Mouse (Mus musculus) midbrain, embryonic 13.5 days (tissue): ENCODE measurements at regions not wholly inside any gene's neighbourhood (a gene's known extent, or its start where the extent isn't known, plus 50 kb on each side); places are given as distances from the start of the nearest gene placed in this dataset.
A peak's percentile ranks its signal among the peaks of the same experiment; 100 is the strongest.

Experiments used
- ATAC-seq: fragments of 200-750 bp; cut with Nextera tagmentation; 2 replicates; pipeline ENCODE4 v1.8.0; 2017; ENCODE audit warnings: mild to moderate bottlenecking, moderate TSS enrichment, moderate library complexity
- H3K27ac ChIP-seq: fragments of 300-500 bp; sonication (generic); 2 replicates; pipeline ENCODE4 v1.5.1; 2015; ENCODE audit warnings: inconsistent platforms, mild to moderate bottlenecking, moderate library complexity
- H3K27me3 ChIP-seq: fragments of 300-500 bp; sonication (generic); 2 replicates; pipeline ENCODE4 v1.6.1; 2015; ENCODE audit warnings: mild to moderate bottlenecking, inconsistent platforms
- H3K36me3 ChIP-seq: fragments of 300-500 bp; sonication (generic); 2 replicates; pipeline ENCODE4 v1.6.1; 2015; ENCODE audit warnings: mild to moderate bottlenecking, inconsistent platforms
- H3K4me1 ChIP-seq: fragments of 300-500 bp; sonication (generic); replicated peaks from 2 replicates; pipeline ENCODE4 v1.6.1; 2015; ENCODE audit warnings: inconsistent platforms
- H3K4me2 ChIP-seq: fragments of 300-500 bp; sonication (generic); replicated peaks from 2 replicates; pipeline ENCODE4 v1.6.1; 2015; ENCODE audit warnings: moderate library complexity, mild to moderate bottlenecking, inconsistent platforms
- H3K4me3 ChIP-seq: fragments of 300-500 bp; sonication (generic); replicated peaks from 2 replicates; pipeline ENCODE4 v1.5.1; 2015; ENCODE audit warnings: mild to moderate bottlenecking, inconsistent platforms
- H3K9ac ChIP-seq: fragments of 300-500 bp; sonication (generic); replicated peaks from 2 replicates; pipeline ENCODE4 v1.6.1; 2015; ENCODE audit warnings: mild to moderate bottlenecking, inconsistent platforms
- H3K9me3 ChIP-seq: fragments of 300-500 bp; sonication (generic); 2 replicates; pipeline ENCODE4 v1.6.1; 2016; ENCODE audit warnings: mild to moderate bottlenecking, inconsistent platforms
- WGBS: fragments of 180-500 bp; shearing (Covaris S2); methylation state at CpG from one replicate; pipeline ENCODE4 v1.1.7; 2015; 5-methylcytosine and 5-hydroxymethylcytosine counted together

DNA sequence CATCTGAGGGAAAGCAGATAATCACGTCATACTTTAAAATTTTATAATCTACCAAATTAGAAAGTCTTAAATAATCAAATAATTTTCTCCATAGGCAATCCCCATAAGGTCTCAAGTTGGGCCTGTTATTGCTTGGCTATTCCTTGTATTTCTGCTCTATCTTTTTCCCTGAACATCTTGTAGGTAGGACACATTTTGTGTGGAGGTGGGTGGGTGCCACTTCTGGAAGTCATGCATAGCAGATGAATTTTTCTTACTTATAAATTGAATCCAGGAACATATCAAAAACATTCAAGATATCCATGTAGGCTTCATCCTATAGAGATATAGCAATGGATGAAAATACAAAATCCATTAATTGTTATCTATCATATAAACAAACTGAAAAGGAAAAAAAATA lies 1418.7 kb downstream of the Cdh11 start:
- Histone ChIP-seq H3K9me3 (no peaks in the 10 kb centered on the region), H3K27ac (no peak overlapping the region), H3K9ac (no peak overlapping the region), H3K36me3 (no peaks in the 10 kb centered on the region), H3K4me2 (no peak overlapping the region), H3K27me3 (no peaks in the 10 kb centered on the region), H3K4me1 (no peaks in the 10 kb centered on the region), H3K4me3 (no peak overlapping the region)
- ATAC-seq = no peak
- 91% methylated on average over 1 of the region's 1 CpGs for WGBS

DNA sequence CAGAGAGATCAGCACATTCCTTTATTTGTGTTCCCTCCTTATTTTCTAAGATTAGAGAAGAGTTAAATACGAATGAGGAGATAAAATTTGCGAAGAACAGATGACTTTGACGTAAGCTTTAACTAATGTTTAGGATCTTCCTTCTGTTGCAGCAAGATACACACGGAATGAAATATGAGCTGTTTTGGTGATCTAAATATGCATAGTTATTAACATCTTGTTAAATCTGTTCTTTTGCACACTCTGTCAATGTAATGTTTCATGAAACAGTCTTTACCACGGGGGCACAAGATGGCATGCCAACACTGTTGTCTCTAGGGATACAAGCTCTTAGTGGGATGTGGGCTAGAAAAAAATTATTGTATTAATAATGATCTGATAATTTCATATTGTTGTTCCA lies 1434.6 kb downstream of the Cdh11 start:
- 62% methylated on average over 5 of the region's 5 CpGs for WGBS
- no peak for ATAC-seq
- Histone ChIP-seq H3K9ac (no peak overlapping the region), H3K27ac (no peak overlapping the region), H3K9me3 (no peaks in the 10 kb centered on the region), H3K36me3 (no peaks in the 10 kb centered on the region), H3K4me2 (no peak overlapping the region), H3K4me1 (no peaks in the 10 kb centered on the region), H3K27me3 (no peaks in the 10 kb centered on the region), H3K4me3 (no peak overlapping the region)

DNA sequence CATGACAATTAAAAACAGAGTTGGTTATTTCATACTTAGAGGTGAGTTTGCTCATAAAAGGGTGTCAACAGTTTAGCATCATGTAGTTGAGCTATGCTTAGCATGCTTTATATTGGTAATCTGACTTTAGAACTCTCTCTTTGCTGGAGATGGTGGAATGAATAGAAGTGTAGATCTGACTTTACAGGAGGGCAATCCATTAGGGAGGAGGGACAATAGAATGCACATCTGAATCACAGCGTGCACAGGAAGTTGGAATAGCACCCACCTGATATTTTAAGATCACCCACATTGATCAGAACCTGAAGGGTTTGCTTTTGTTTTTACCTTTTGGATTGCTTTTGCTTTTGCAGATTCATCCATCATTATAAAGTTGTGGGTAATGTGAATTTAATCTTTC lies 1435.7 kb downstream of the Cdh11 start:
- Histone ChIP-seq H3K4me3 (no peak overlapping the region), H3K4me1 (no peaks in the 10 kb centered on the region), H3K27me3 (no peaks in the 10 kb centered on the region), H3K4me2 (no peak overlapping the region), H3K27ac (no peak overlapping the region), H3K9me3 (no peaks in the 10 kb centered on the region), H3K9ac (no peak overlapping the region), H3K36me3 (no peaks in the 10 kb centered on the region)
- 59% methylated on average over 1 of the region's 1 CpGs for WGBS
- ATAC-seq = no peak

DNA sequence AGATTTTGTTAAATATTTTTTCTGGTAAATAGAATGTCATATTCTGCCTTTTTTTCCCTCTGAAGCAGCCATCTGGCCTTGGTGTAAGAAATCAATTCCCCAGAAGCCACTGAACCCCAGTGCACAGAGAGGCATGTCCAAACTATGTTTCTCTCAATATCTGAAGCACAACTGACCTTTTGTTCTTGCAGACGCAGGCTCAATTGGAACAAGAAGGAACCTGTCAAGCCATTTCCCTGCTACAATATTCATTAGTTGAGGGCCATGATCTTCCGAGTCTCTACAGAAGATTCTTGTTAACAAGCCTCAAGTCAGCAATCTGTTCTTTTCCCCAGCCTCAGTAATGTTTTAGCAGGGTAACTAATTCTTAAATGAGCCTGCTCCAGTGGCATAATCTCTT lies 1456.2 kb downstream of the Cdh11 start:
- WGBS = 13% methylated on average over 2 of the region's 2 CpGs

DNA sequence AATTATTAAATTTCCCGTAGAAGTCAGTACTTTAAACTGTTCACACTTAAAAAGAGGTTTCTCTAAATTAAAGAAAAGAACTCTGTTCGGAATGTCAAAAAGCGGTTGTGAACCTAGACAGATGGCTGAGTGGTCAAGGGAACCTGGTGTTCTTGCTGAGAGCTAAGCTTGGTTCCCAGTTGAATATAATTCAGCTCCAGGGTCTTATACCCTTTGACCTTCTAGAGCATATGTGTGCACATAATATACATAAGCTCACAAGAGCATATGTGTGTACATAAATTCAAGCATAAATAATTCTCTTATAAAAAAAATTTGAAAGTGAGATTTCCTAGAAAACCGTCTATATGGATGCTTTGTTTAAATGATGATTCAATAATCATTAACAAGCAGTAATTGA lies 1456.7 kb downstream of the Cdh11 start:
- Histone ChIP-seq H3K4me1 (peaks cover 6% of the 10 kb centered on the region), H3K27ac (no peak overlapping the region), H3K4me3 (no peak overlapping the region), H3K27me3 (no peaks in the 10 kb centered on the region), H3K36me3 (no peaks in the 10 kb centered on the region), H3K4me2 (no peak overlapping the region), H3K9me3 (no peaks in the 10 kb centered on the region), H3K9ac (no peak overlapping the region)
- 53% methylated on average over 4 of the region's 4 CpGs for WGBS
- no peak for ATAC-seq

More for the DNA sequence above, 1456.2 kb downstream of the Cdh11 start:
- ATAC-seq = peak; percentile 60
- Histone ChIP-seq H3K27ac (no peak overlapping the region), H3K4me2 (no peak overlapping the region), H3K4me1 (peaks cover 6% of the 10 kb centered on the region), H3K4me3 (no peak overlapping the region), H3K36me3 (no peaks in the 10 kb centered on the region), H3K9me3 (no peaks in the 10 kb centered on the region), H3K9ac (no peak overlapping the region), H3K27me3 (no peaks in the 10 kb centered on the region)

DNA sequence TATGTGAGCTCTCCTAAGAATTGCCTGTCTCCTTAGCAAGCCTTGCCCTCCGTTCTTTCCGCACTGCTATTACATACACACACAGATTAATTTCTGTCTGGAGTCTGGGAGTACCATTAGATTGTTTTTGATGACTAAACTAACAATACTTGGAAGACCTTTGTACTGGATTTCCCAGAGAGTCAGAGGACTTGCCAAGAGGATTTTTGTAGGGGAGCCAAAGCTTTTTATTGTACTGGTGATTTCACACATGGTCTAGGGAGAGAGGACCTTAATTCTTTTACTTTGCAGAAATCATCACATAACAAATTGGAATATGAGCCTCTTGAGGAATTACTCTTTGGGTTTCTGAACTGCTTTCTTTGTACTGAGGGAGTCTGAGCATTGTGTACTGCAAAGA lies 1486.9 kb downstream of the Cdh11 start:
- no peak overlapping the region for H3K4me2 ChIP-seq
- ATAC-seq = no peak
- no peak overlapping the region for H3K9ac ChIP-seq
- H3K9me3 ChIP-seq = no peaks in the 10 kb centered on the region
- no peaks in the 10 kb centered on the region for H3K27me3 ChIP-seq
- no peak overlapping the region for H3K4me3 ChIP-seq
- no peaks in the 10 kb centered on the region for H3K36me3 ChIP-seq
- no peaks in the 10 kb centered on the region for H3K4me1 ChIP-seq
- H3K27ac ChIP-seq = no peak overlapping the region
- WGBS = 78% methylated on average over 2 of the region's 2 CpGs

DNA sequence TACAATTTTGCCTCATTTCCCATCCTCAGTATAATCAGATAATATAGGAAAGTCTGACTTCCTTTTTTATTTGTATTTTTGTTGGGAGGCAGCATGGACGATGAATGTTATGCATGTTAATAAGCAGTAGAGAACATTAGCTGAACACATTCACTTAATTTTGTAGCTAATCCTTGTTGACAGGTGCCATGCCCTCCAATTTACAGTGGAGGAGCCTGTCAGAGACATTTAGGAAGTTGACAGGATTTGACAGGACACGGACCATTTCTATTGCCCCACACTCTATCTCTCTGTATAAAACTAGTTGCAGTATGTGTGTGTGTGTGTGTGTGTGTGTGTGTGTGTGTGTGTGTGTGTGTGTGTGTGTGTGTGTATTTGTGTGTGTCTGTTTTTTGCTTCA lies 1495.4 kb downstream of the Cdh11 start:
- no peak overlapping the region for H3K4me2 ChIP-seq
- no peaks in the 10 kb centered on the region for H3K36me3 ChIP-seq
- H3K9me3 ChIP-seq = no peaks in the 10 kb centered on the region
- no peaks in the 10 kb centered on the region for H3K4me1 ChIP-seq
- H3K4me3 ChIP-seq = no peak overlapping the region
- no peak overlapping the region for H3K9ac ChIP-seq
- ATAC-seq = no peak
- no peak overlapping the region for H3K27ac ChIP-seq
- whole genome bisulfite sequencing = 79% methylated on average over 2 of the region's 2 CpGs
- H3K27me3 ChIP-seq = no peaks in the 10 kb centered on the region

DNA sequence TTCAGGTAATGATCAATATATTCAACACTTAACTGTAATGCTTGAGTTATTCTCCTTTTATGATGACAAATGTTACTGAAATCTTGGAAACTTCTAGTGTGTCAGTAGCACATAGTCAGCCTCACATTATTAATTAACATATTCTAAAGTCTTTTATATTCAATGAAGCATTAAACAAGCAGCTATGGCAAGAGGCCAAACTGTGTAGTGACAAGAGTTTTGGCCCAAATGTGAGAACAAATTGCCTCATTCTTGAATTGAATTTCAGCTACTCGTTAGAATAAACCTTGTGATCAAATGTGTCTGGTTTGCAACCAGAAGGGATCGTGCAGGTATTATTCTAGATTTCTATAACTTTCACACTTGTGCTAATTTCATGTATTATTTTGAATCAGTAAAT lies 1542.8 kb downstream of the Cdh11 start:
- Histone ChIP-seq H3K4me1 (no peaks in the 10 kb centered on the region), H3K27me3 (no peaks in the 10 kb centered on the region), H3K4me2 (no peak overlapping the region), H3K27ac (no peak overlapping the region), H3K9me3 (no peaks in the 10 kb centered on the region), H3K4me3 (no peak overlapping the region), H3K9ac (no peak overlapping the region), H3K36me3 (no peaks in the 10 kb centered on the region)
- WGBS = 78% methylated on average over 2 of the region's 2 CpGs
- ATAC-seq = no peak

DNA sequence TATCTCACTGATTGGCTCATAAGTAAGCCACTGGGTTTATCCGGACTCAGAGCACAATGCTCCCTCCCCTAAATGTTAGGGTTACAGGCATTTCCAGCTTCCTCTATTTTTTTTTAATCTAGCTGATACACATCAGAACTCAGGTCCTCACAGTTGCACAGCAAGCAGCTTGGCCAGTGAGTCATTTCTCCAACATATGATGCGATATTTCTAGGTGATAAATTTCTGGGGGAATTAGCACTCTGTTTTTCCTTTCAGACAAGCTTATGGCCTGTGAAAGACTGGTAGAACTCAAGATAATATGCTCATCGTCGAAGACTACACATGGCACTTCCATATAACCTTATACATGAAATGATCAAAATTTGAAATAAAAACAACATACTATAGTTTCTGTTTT lies 1543.6 kb downstream of the Cdh11 start:
- Histone ChIP-seq H3K9ac (no peak overlapping the region), H3K36me3 (no peaks in the 10 kb centered on the region), H3K9me3 (no peaks in the 10 kb centered on the region), H3K27me3 (no peaks in the 10 kb centered on the region), H3K27ac (no peak overlapping the region), H3K4me3 (no peak overlapping the region), H3K4me2 (no peak overlapping the region), H3K4me1 (no peaks in the 10 kb centered on the region)
- WGBS = 94% methylated on average over 4 of the region's 4 CpGs
- ATAC-seq = no peak

DNA sequence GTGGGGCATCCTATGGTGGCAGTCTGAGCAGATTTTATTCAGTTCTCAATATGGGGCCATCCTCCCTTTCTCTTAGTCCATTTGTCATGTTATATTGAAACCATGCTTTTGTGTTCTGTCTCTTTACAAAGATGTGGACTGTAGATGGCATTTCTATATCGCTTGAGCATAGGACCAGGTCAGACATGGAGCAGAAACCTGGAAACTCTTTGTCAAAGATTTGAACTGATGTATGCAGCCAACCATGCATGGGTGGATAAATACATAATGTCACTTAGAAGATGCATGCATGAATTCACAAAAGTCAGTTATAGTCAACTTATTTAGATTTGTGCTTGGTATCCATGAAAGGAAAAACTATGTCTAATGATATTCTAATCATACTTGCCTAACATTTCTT lies 1587.5 kb downstream of the Cdh11 start:
- ATAC-seq = no peak
- no peak overlapping the region for H3K27ac ChIP-seq
- no peak overlapping the region for H3K4me3 ChIP-seq
- H3K27me3 ChIP-seq = no peaks in the 10 kb centered on the region
- 64% methylated on average over 1 of the region's 1 CpGs for WGBS
- H3K36me3 ChIP-seq = no peaks in the 10 kb centered on the region
- H3K9me3 ChIP-seq = no peaks in the 10 kb centered on the region
- H3K4me2 ChIP-seq = no peak overlapping the region
- H3K9ac ChIP-seq = no peak overlapping the region
- no peaks in the 10 kb centered on the region for H3K4me1 ChIP-seq

DNA sequence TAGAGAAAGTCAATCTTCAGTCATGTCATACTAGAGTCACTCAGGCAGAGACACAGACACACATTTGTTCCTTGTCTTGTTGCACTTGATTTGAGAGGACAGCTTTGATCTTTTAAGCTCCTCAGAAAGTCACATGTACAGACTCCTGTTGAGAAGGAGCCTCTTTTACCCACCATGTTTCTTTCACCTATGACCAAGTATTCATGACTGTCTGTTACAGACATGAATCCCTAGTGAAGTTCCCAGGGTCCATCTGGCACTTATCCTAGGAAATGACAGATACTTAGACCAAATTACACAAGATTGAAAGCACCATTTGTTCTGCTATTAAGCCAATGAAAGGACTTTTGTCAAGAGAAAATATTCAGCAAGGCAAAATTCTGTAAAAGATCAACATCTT lies 1588.7 kb downstream of the Cdh11 start:
- Histone ChIP-seq H3K27ac (no peak overlapping the region), H3K4me2 (no peak overlapping the region), H3K4me1 (no peaks in the 10 kb centered on the region), H3K9me3 (no peaks in the 10 kb centered on the region), H3K4me3 (no peak overlapping the region), H3K27me3 (no peaks in the 10 kb centered on the region), H3K9ac (no peak overlapping the region), H3K36me3 (no peaks in the 10 kb centered on the region)
- ATAC-seq = no peak

DNA sequence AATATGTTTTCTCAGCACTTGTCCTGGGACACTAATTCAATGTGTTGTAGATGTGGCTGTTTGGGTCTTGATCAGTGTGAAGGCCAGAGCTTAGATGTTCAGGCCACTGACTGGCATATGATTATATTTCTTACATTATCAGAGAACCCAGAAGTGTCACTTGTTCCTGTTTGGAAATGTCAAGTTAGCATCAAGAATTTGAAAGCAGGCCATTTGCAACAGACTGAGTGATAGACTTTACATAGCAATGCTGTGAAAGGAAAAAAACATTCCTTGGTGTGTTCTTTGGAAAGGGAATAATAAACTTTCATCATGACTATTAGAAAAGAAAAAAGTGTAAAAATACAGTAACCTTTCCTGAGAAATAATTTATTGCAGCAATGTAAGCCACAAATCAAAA lies 1596.9 kb downstream of the Cdh11 start:
- Histone ChIP-seq H3K4me3 (no peak overlapping the region), H3K4me2 (no peak overlapping the region), H3K9ac (no peak overlapping the region), H3K4me1 (no peaks in the 10 kb centered on the region), H3K27me3 (no peaks in the 10 kb centered on the region), H3K9me3 (no peaks in the 10 kb centered on the region), H3K27ac (no peak overlapping the region), H3K36me3 (no peaks in the 10 kb centered on the region)
- ATAC-seq = no peak

DNA sequence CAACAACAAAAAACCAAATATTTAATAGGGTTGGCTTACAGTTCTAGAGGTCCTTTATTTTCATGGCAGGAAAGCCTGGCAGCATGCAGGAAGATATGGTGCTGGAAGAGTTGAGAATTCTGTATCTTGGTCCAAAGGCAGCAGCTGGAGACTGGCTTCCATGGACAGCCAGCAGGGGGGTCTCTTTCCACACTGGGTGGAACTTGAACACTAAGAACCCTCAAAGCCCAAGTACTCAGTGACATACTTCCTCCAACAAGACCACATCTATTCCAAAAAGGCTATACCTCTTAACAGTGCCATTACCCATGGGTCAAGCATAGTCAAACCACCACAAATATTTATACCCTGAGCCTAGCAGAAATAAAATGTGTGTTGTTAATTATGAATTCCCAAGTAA lies 1630.5 kb downstream of the Cdh11 start:
- H3K4me1 ChIP-seq = no peaks in the 10 kb centered on the region
- H3K4me2 ChIP-seq = no peak overlapping the region
- H3K36me3 ChIP-seq = no peaks in the 10 kb centered on the region
- no peaks in the 10 kb centered on the region for H3K27me3 ChIP-seq
- H3K9ac ChIP-seq = no peak overlapping the region
- no peaks in the 10 kb centered on the region for H3K9me3 ChIP-seq
- ATAC-seq = no peak
- no peak overlapping the region for H3K27ac ChIP-seq
- no peak overlapping the region for H3K4me3 ChIP-seq
